Mouse (Mus musculus) embryonic facial prominence, embryonic 11.5 days (tissue): ENCODE measurements around the gene Drap1. TPM values are rescaled to one million over a fixed set of nuclear protein-coding genes. Genes with fewer than 3 reads are reported as not detected.

Experiments used
- ATAC-seq: fragments of 200-750 bp; cut with Nextera tagmentation; replicated peaks from 2 replicates; pipeline ENCODE4 v1.8.0; 2017; ENCODE audit warnings: low read depth; ENCODE audit not compliant: insufficient number of reproducible peaks, low FRiP score, low TSS enrichment
- DNase-seq: peaks from one replicate; pipeline ENCODE4 v3.0.0-alpha.2; 2015; ENCODE audit warnings: low spot score
- H3K27ac ChIP-seq: fragments of 300-500 bp; sonication (generic); replicated peaks from 2 replicates; pipeline ENCODE4 v1.5.1; 2014; ENCODE audit warnings: mild to moderate bottlenecking, low read depth, low read length, control low read depth
- H3K27me3 ChIP-seq: fragments of 300-500 bp; sonication (generic); 2 replicates; pipeline ENCODE4 v1.6.1; 2014; ENCODE audit warnings: mild to moderate bottlenecking, low read length, moderate library complexity, mixed read lengths; ENCODE audit not compliant: control insufficient read depth, insufficient read depth
- H3K36me3 ChIP-seq: fragments of 300-500 bp; sonication (generic); replicated peaks from 2 replicates; pipeline ENCODE4 v1.6.1; 2014; ENCODE audit warnings: low read depth, mild to moderate bottlenecking, low read length, moderate library complexity, mixed read lengths; ENCODE audit not compliant: control insufficient read depth, insufficient read depth
- H3K4me1 ChIP-seq: fragments of 300-500 bp; sonication (generic); 2 replicates; pipeline ENCODE4 v1.6.1; 2014; ENCODE audit warnings: low read length, mixed read lengths; ENCODE audit not compliant: control insufficient read depth, insufficient read depth
- H3K4me2 ChIP-seq: fragments of 300-500 bp; sonication (generic); 2 replicates; pipeline ENCODE4 v1.6.1; 2014; ENCODE audit warnings: low read depth, mild to moderate bottlenecking, control low read depth, low read length, moderate library complexity
- H3K4me3 ChIP-seq: fragments of 300-500 bp; sonication (generic); 2 replicates; pipeline ENCODE4 v1.5.1; 2014; ENCODE audit warnings: low read depth, low read length, control low read depth
- H3K9ac ChIP-seq: fragments of 300-500 bp; sonication (generic); replicated peaks from 2 replicates; pipeline ENCODE4 v1.6.1; 2014; ENCODE audit warnings: mild to moderate bottlenecking, control low read depth, low read length
- H3K9me3 ChIP-seq: fragments of 300-500 bp; sonication (generic); replicated peaks from 2 replicates; pipeline ENCODE4 v1.6.1; 2016; ENCODE audit warnings: mild to moderate bottlenecking, low read length, inconsistent platforms, mixed read lengths; ENCODE audit not compliant: control insufficient read depth
- WGBS: fragments of 180-500 bp; shearing (Covaris S2); extraction: QIAGEN DNeasy Blood & Tissue Kit; methylation state at CpG from one replicate; pipeline ENCODE4 v1.1.7; 2014; 5-methylcytosine and 5-hydroxymethylcytosine counted together
- polyA plus RNA-seq: library from polyadenylated mRNA; unstranded; fragments of >200 nt; fragmentation: Nextera tagmentation; extraction: Ambion mirVana; gene quantifications from 2 replicates; pipeline ENCODE4 v1.2.1, GENCODE M21; 2014

Drap1 gene
- polyA plus RNA-seq, 1 experiment from 2014 or later = 213 TPM

DNA sequence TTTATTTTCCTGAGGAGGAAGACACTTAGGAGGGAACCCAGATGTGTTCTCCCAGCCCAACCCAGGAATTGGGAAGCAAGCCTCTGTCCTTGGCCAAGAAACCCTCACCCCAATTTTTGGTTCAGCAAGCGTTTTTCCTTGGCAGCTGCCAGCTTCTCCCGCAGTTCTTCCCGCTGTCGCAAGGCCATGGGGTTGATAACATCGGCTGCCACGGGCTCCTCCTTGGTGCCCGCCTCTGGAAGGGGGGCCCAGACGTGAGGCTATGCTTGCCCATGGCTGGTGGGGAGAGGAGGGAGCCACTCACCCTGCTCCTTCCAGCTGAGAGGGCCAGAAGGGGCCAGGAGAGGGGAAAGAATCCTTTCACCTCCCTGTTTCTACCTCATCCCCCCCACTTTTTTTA, 40.1 kb downstream of the Drap1 start:
- Histone ChIP-seq H3K4me2 (no peak overlapping the region), H3K36me3 (peaks cover 29% of the 10 kb centered on the region), H3K27me3 (no peaks in the 10 kb centered on the region), H3K4me3 (no peak overlapping the region), H3K9me3 (no peaks in the 10 kb centered on the region), H3K4me1 (peaks cover 6% of the 10 kb centered on the region), H3K9ac (no peak overlapping the region), H3K27ac (no peak overlapping the region)
- ATAC-seq (no peak), DNase-seq (no peak)
- 80% methylated on average over 8 of the region's 8 CpGs for WGBS

DNA sequence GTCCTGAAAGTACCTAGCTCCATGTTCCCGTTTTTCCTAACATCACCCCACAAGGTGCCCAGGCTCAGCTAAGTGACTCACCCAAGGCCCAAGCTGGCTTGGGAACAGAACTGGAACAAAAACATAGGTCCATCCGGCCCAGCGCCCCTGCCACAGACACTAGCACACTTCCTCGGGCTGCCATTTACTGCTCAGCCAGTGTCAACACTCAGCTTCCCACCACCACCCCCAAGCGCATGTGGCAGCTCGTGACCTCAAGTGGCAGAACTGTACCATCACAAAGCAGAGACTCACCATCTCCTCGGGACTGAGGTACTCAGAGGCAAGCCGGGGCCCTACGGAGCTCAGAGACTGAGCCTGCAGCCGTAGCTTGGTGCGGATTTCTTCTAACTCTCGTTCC, 41.5 kb downstream of the Drap1 start:
- ATAC-seq (no peak), DNase-seq (no peak)
- H3K4me1 ChIP-seq = no peaks in the 10 kb centered on the region
- H3K9me3 ChIP-seq = no peaks in the 10 kb centered on the region
- no peak overlapping the region for H3K9ac ChIP-seq
- no peak overlapping the region for H3K4me3 ChIP-seq
- H3K36me3 ChIP-seq = peaks cover 34% of the 10 kb centered on the region
- 95% methylated on average over 12 of the region's 12 CpGs for WGBS
- H3K4me2 ChIP-seq = no peak overlapping the region
- no peaks in the 10 kb centered on the region for H3K27me3 ChIP-seq
- H3K27ac ChIP-seq = no peak overlapping the region

DNA sequence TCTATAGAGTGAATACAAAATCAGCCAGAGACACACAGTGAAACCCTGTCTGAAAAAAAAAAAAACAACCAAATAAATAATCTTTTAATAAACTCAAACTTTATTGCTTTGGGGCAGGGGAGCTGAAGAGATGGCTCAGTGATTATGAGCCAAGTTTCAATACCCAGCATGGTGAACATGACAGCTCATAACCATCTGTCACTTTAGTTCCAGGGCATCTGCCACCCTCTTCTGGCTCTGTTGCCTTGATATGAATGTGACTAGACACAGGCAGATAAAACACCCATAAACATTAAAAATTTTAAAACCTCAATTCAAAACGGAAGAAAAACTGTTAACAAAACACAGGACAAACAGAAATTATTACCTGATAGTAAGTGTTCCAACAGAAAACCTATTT, 47.3 kb downstream of the Drap1 start:
- H3K4me3 ChIP-seq = no peak overlapping the region
- no peaks in the 10 kb centered on the region for H3K27me3 ChIP-seq
- ATAC-seq = no peak
- no peak overlapping the region for H3K27ac ChIP-seq
- DNase-seq = no peak
- H3K9ac ChIP-seq = no peak overlapping the region
- WGBS = 98% methylated on average over 1 of the region's 1 CpGs
- no peaks in the 10 kb centered on the region for H3K9me3 ChIP-seq
- H3K4me1 ChIP-seq = no peaks in the 10 kb centered on the region
- no peak overlapping the region for H3K4me2 ChIP-seq
- H3K36me3 ChIP-seq = peaks cover 20% of the 10 kb centered on the region

- 76% methylated on average over 4 of the region's 4 CpGs for WGBS
- no peak overlapping the region for H3K9ac ChIP-seq
Observed at GRCm38 (mm10) chr19:5374748-5375147, 50.0 kb downstream of the Drap1 start.

GRCm38 (mm10) chr19:5374177-5374576, 50.6 kb downstream of the Drap1 start:
- no peak for DNase-seq
- 82% methylated on average over 4 of the region's 4 CpGs for WGBS
- Histone ChIP-seq H3K27me3 (no peaks in the 10 kb centered on the region), H3K9ac (no peak overlapping the region), H3K4me3 (no peak overlapping the region), H3K9me3 (no peaks in the 10 kb centered on the region), H3K27ac (no peak overlapping the region), H3K4me1 (no peaks in the 10 kb centered on the region), H3K36me3 (peaks cover 22% of the 10 kb centered on the region), H3K4me2 (no peak overlapping the region)
- no peak for ATAC-seq

More at GRCm38 (mm10) chr19:5374748-5375147, 50.0 kb downstream of the Drap1 start:
- H3K4me3 ChIP-seq = no peak overlapping the region
- H3K9me3 ChIP-seq = no peaks in the 10 kb centered on the region
- H3K36me3 ChIP-seq = peaks cover 21% of the 10 kb centered on the region
- DNase-seq (no peak), ATAC-seq (no peak)
- H3K4me2 ChIP-seq = no peak overlapping the region
- H3K27me3 ChIP-seq = no peaks in the 10 kb centered on the region
- H3K27ac ChIP-seq = no peak overlapping the region
- H3K4me1 ChIP-seq = no peaks in the 10 kb centered on the region

Other genes with a start within 250 kb of the Drap1 start
- 24.4 and 28.4 TPM in 2 replicates for gene Pacs1, start 151.9 kb downstream of the Drap1 start, polyA plus RNA-seq
- gene Sf3b2, start 129.5 kb downstream of the Drap1 start, polyA plus RNA-seq = 375 and 387 TPM in 2 replicates
- 8.5 and 11.3 TPM in 2 replicates for gene Gal3st3, start 126.6 kb downstream of the Drap1 start, polyA plus RNA-seq
- gene Catsper1, start 89.2 kb downstream of the Drap1 start, polyA plus RNA-seq = not detected in 2 replicates
- gene Cst6, start 75.4 kb downstream of the Drap1 start, polyA plus RNA-seq = 0.69 and 1.3 TPM in 2 replicates
- gene Eif1ad, start 58.2 kb downstream of the Drap1 start, polyA plus RNA-seq = 58.2 and 63.7 TPM in 2 replicates
- 464 and 487 TPM in 2 replicates for gene Banf1, start 57.8 kb downstream of the Drap1 start, polyA plus RNA-seq
- gene Sart1, start 36.3 kb downstream of the Drap1 start, polyA plus RNA-seq = 72.9 and 76.1 TPM in 2 replicates
- gene Tsga10ip, start 22.5 kb downstream of the Drap1 start, polyA plus RNA-seq = 0.15 and 0.36 TPM in 2 replicates
- 33.2 and 36.7 TPM in 2 replicates for gene AI837181, start 165 bp upstream of the Drap1 start, polyA plus RNA-seq
- gene Fosl1, start 22.6 kb upstream of the Drap1 start, polyA plus RNA-seq = not detected in 2 replicates
- 7.5 and 7.8 TPM in 2 replicates for gene Ccdc85b, start 32.9 kb upstream of the Drap1 start, polyA plus RNA-seq
- gene Fibp, start 35.6 kb upstream of the Drap1 start, polyA plus RNA-seq = 105 and 115 TPM in 2 replicates
- gene Ctsw, start 43.5 kb upstream of the Drap1 start, polyA plus RNA-seq = 1.1 and 1.4 TPM in 2 replicates
- gene Efemp2, start 49.0 kb upstream of the Drap1 start, polyA plus RNA-seq = 80.9 and 91.9 TPM in 2 replicates
- gene Mus81, start 63.4 kb upstream of the Drap1 start, polyA plus RNA-seq = 29.6 and 39.2 TPM in 2 replicates
- gene Cfl1, start 65.5 kb upstream of the Drap1 start, polyA plus RNA-seq = 3,308 and 3,397 TPM in 2 replicates
- not detected in 2 replicates for gene 1700020D05Rik, start 78.8 kb upstream of the Drap1 start, polyA plus RNA-seq
- gene Snx32, start 85.6 kb upstream of the Drap1 start, polyA plus RNA-seq = 8.7 and 9.8 TPM in 2 replicates
- gene Ovol1, start 135.7 kb upstream of the Drap1 start, polyA plus RNA-seq = 0.62 and 1.4 TPM in 2 replicates
- 1.7 and 2.1 TPM in 2 replicates for gene Ap5b1, start 143.0 kb upstream of the Drap1 start, polyA plus RNA-seq
- gene Rnaseh2c, start 176.9 kb upstream of the Drap1 start, polyA plus RNA-seq = 156 and 157 TPM in 2 replicates
- gene Kat5, start 185.3 kb upstream of the Drap1 start, polyA plus RNA-seq = 28.9 and 32.2 TPM in 2 replicates
- gene Rela, start 212.5 kb upstream of the Drap1 start, polyA plus RNA-seq = 37.0 and 39.1 TPM in 2 replicates
- gene Sipa1, start 238.7 kb upstream of the Drap1 start, polyA plus RNA-seq = 12.4 and 13.2 TPM in 2 replicates